Mouse (Mus musculus): Measurements from ENCODE around the gene Slc44a4. TPM values are rescaled to one million over a fixed set of nuclear protein-coding genes. Genes with fewer than 3 reads are reported as not detected.

Slc44a4 gene
- polyA plus RNA-seq, 1 experiment: 0.59 TPM

DNA sequence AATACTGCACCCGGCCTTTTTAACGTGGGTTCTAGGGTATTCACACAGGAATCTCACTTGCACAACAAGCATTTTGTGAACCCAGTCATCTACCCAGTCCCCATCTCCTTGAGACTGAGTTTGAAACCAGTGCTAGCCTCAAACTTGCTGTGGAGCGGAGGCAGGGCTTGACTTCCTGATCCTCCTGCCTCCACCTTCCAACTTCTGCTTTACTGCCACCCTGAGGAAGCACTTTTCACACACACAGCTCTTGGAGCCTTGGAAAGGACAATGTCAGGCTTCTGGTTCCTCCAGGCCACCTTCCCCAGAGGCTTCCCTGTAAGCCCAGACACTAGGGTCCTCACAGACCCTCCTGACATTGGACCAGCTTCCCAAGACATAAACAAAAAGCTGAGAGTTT, 30.9 kb upstream of the Slc44a4 start:
- H3K4me3 ChIP-seq (ENCODE audit: control insufficient read depth, insufficient read depth, low read length): no peak overlapping the region
- no peak for TF ChIP-seq POLR2A (IDR thresholded peaks at IDR 0.05; ENCODE audit: control insufficient read depth, extremely low read depth, insufficient read depth, low read length, poor library complexity)
- peaks cover 9% of the 10 kb centered on the region for H3K4me1 ChIP-seq (replicated peaks; ENCODE audit: control insufficient read depth, insufficient read depth, low read length)
- 64% methylated on average over 3 of the region's 3 CpGs for WGBS
- H3K27me3 ChIP-seq (ENCODE audit: control insufficient read depth, insufficient read depth, low read length): no peaks in the 10 kb centered on the region
- no peaks in the 10 kb centered on the region for H3K36me3 ChIP-seq (ENCODE audit: control insufficient read depth, insufficient read depth, low read length)
- DNase-seq: no peak
- H3K27ac ChIP-seq (ENCODE audit: control insufficient read depth, insufficient read depth, low read length): no peak overlapping the region

GRCm38 (mm10) chr17:34884704-34885103, 29.6 kb upstream of the Slc44a4 start:
- DNase-seq: no peak
- peaks cover 7% of the 10 kb centered on the region for H3K4me1 ChIP-seq (replicated peaks; ENCODE audit: control insufficient read depth, insufficient read depth, low read length)
- H3K36me3 ChIP-seq (ENCODE audit: control insufficient read depth, insufficient read depth, low read length): no peaks in the 10 kb centered on the region
- 88% methylated on average over 6 of the region's 6 CpGs for WGBS
- H3K27ac ChIP-seq (ENCODE audit: control insufficient read depth, insufficient read depth, low read length): no peak overlapping the region
- H3K4me3 ChIP-seq (ENCODE audit: control insufficient read depth, insufficient read depth, low read length): no peak overlapping the region
- no peak for TF ChIP-seq POLR2A (IDR thresholded peaks at IDR 0.05; ENCODE audit: control insufficient read depth, extremely low read depth, insufficient read depth, low read length, poor library complexity)
- no peak for TF ChIP-seq CTCF (IDR thresholded peaks at IDR 0.05; ENCODE audit: borderline replicate concordance, control insufficient read depth, extremely low read depth, insufficient read depth, low read length, poor library complexity)
- H3K27me3 ChIP-seq (ENCODE audit: control insufficient read depth, insufficient read depth, low read length): no peaks in the 10 kb centered on the region

DNA sequence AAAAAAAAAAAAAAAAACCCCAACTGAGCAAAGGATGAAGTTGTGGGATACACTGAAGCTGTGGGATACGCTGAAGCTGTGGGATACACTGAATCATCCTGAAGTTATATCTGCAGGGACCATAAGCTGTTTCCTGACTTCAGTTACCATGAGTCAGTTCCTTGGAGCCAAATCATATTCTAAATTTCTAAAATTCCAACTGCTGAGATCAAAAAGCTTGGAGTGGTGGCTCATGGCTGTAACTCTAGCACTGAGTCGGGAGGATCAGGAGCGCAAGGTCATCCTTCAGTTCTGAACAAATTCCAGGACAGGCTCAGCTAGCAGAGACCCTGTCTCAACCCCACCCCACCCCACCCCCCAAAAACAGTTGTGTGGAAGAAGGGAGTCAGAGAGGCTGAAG, 28.7 kb upstream of the Slc44a4 start:
- no peaks in the 10 kb centered on the region for H3K27me3 ChIP-seq (ENCODE audit: control insufficient read depth, insufficient read depth, low read length)
- TF ChIP-seq POLR2A (IDR thresholded peaks at IDR 0.05; ENCODE audit: control insufficient read depth, extremely low read depth, insufficient read depth, low read length, poor library complexity): no peak
- TF ChIP-seq CTCF (IDR thresholded peaks at IDR 0.05; ENCODE audit: borderline replicate concordance, control insufficient read depth, extremely low read depth, insufficient read depth, low read length, poor library complexity): no peak
- WGBS: 95% methylated on average over 3 of the region's 3 CpGs
- H3K4me1 ChIP-seq (replicated peaks; ENCODE audit: control insufficient read depth, insufficient read depth, low read length): no peaks in the 10 kb centered on the region
- H3K27ac ChIP-seq (ENCODE audit: control insufficient read depth, insufficient read depth, low read length): no peak overlapping the region
- no peak for DNase-seq
- H3K4me3 ChIP-seq (ENCODE audit: control insufficient read depth, insufficient read depth, low read length): no peak overlapping the region
- H3K36me3 ChIP-seq (ENCODE audit: control insufficient read depth, insufficient read depth, low read length): no peaks in the 10 kb centered on the region

DNA sequence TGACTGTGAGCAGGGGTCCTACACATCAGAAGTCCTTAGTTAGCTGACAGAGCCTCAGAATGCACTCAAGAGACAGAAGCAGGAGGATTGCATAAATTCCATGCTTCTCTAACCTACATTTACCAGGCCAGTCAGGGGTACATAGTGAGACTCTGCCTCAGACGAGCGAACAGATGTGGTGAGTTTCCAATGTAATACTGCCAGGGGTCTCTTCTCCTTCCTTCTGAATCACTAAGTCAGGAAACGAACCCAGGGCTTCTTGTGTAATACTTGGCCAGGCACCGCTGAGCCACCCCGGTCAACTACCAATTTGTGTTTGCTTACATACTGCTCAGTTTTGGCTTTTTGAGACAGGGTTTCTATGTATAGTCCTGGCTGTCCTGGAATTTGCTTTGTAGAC, 26.3 kb upstream of the Slc44a4 start:
- no peak overlapping the region for H3K27ac ChIP-seq (ENCODE audit: control insufficient read depth, insufficient read depth, low read length)
- no peak overlapping the region for H3K4me3 ChIP-seq (ENCODE audit: control insufficient read depth, insufficient read depth, low read length)
- no peaks in the 10 kb centered on the region for H3K4me1 ChIP-seq (replicated peaks; ENCODE audit: control insufficient read depth, insufficient read depth, low read length)
- 76% methylated on average over 5 of the region's 5 CpGs for WGBS
- H3K27me3 ChIP-seq (ENCODE audit: control insufficient read depth, insufficient read depth, low read length): no peaks in the 10 kb centered on the region
- TF ChIP-seq POLR2A (IDR thresholded peaks at IDR 0.05; ENCODE audit: control insufficient read depth, extremely low read depth, insufficient read depth, low read length, poor library complexity): no peak
- TF ChIP-seq CTCF (IDR thresholded peaks at IDR 0.05; ENCODE audit: borderline replicate concordance, control insufficient read depth, extremely low read depth, insufficient read depth, low read length, poor library complexity): no peak
- no peaks in the 10 kb centered on the region for H3K36me3 ChIP-seq (ENCODE audit: control insufficient read depth, insufficient read depth, low read length)
- DNase-seq: no peak

GRCm38 (mm10) chr17:34890074-34890743, 24.1 kb upstream of the Slc44a4 start:
- WGBS: 97% methylated on average over 12 of the region's 12 CpGs
- Histone ChIP-seq H3K27ac (ENCODE audit: control insufficient read depth, insufficient read depth, low read length) (no peak overlapping the region), H3K36me3 (ENCODE audit: control insufficient read depth, insufficient read depth, low read length) (no peaks in the 10 kb centered on the region), H3K4me3 (ENCODE audit: control insufficient read depth, insufficient read depth, low read length) (no peak overlapping the region), H3K4me1 (replicated peaks; ENCODE audit: control insufficient read depth, insufficient read depth, low read length) (peaks cover 9% of the 10 kb centered on the region), H3K27me3 (ENCODE audit: control insufficient read depth, insufficient read depth, low read length) (no peaks in the 10 kb centered on the region)
- no peak for DNase-seq
- no peak for TF ChIP-seq POLR2A (IDR thresholded peaks at IDR 0.05; ENCODE audit: control insufficient read depth, extremely low read depth, insufficient read depth, low read length, poor library complexity)
- no peak for TF ChIP-seq CTCF (IDR thresholded peaks at IDR 0.05; ENCODE audit: borderline replicate concordance, control insufficient read depth, extremely low read depth, insufficient read depth, low read length, poor library complexity)

GRCm38 (mm10) chr17:34891377-34891776, 22.9 kb upstream of the Slc44a4 start:
- H3K4me1 ChIP-seq (replicated peaks; ENCODE audit: control insufficient read depth, insufficient read depth, low read length): peaks cover 16% of the 10 kb centered on the region
- no peak for DNase-seq
- 97% methylated on average over 2 of the region's 2 CpGs for WGBS
- H3K27ac ChIP-seq (ENCODE audit: control insufficient read depth, insufficient read depth, low read length): no peak overlapping the region
- no peak for TF ChIP-seq POLR2A (IDR thresholded peaks at IDR 0.05; ENCODE audit: control insufficient read depth, extremely low read depth, insufficient read depth, low read length, poor library complexity)
- no peak for TF ChIP-seq CTCF (IDR thresholded peaks at IDR 0.05; ENCODE audit: borderline replicate concordance, control insufficient read depth, extremely low read depth, insufficient read depth, low read length, poor library complexity)
- H3K27me3 ChIP-seq (ENCODE audit: control insufficient read depth, insufficient read depth, low read length): no peaks in the 10 kb centered on the region
- no peak overlapping the region for H3K4me3 ChIP-seq (ENCODE audit: control insufficient read depth, insufficient read depth, low read length)
- H3K36me3 ChIP-seq (ENCODE audit: control insufficient read depth, insufficient read depth, low read length): no peaks in the 10 kb centered on the region
